Mouse (Mus musculus) liver, embryonic 16.5 days (tissue): ENCODE measurements at regions not wholly inside any gene's neighbourhood (a gene's known extent, or its start where the extent isn't known, plus 50 kb on each side); places are given as distances from the start of the nearest gene placed in this dataset.
A peak's percentile ranks its signal among the peaks of the same experiment; 100 is the strongest.

ENCODE experiments used
- ATAC-seq: fragments of 200-750 bp; cut with Nextera tagmentation; 2 replicates; pipeline ENCODE4 v1.8.0; 2017; ENCODE audit warnings: low read depth, mild to moderate bottlenecking, moderate number of reproducible peaks, moderate library complexity
- H3K27ac ChIP-seq: fragments of 300-500 bp; sonication (generic); 2 replicates; pipeline ENCODE4 v1.5.1; 2014; ENCODE audit warnings: mild to moderate bottlenecking, low read length
- H3K27me3 ChIP-seq: fragments of 300-500 bp; sonication (generic); 2 replicates; pipeline ENCODE4 v1.6.1; 2014; ENCODE audit warnings: low read depth, low read length, mixed read lengths; ENCODE audit not compliant: control insufficient read depth, insufficient read depth
- H3K36me3 ChIP-seq: fragments of 300-500 bp; sonication (generic); 2 replicates; pipeline ENCODE4 v1.6.1; 2014; ENCODE audit warnings: mild to moderate bottlenecking; ENCODE audit not compliant: control insufficient read depth, insufficient read depth
- H3K4me1 ChIP-seq: fragments of 300-500 bp; sonication (generic); 2 replicates; pipeline ENCODE4 v1.6.1; 2014; ENCODE audit warnings: low read depth, low read length, mixed read lengths; ENCODE audit not compliant: control insufficient read depth
- H3K4me2 ChIP-seq: fragments of 300-500 bp; sonication (generic); 2 replicates; pipeline ENCODE4 v1.6.1; 2014; ENCODE audit warnings: low read depth, low read length, mixed read lengths
- H3K4me3 ChIP-seq: fragments of 300-500 bp; sonication (generic); 2 replicates; pipeline ENCODE4 v1.5.1; 2014; ENCODE audit warnings: low read depth, mild to moderate bottlenecking, low read length
- H3K9ac ChIP-seq: fragments of 300-500 bp; sonication (generic); 2 replicates; pipeline ENCODE4 v1.6.1; 2014; ENCODE audit warnings: low read depth, low read length
- H3K9me3 ChIP-seq: fragments of 300-500 bp; sonication (generic); replicated peaks from 2 replicates; pipeline ENCODE4 v1.6.1; 2016; ENCODE audit warnings: low read length; ENCODE audit not compliant: control insufficient read depth
- WGBS: fragments of 180-500 bp; shearing (Covaris S2); extraction: QIAGEN DNeasy Blood & Tissue Kit; methylation state at CpG from one replicate; pipeline ENCODE4 v1.1.7; 2014; ENCODE audit not compliant: insufficient replicate concordance; 5-methylcytosine and 5-hydroxymethylcytosine counted together

DNA sequence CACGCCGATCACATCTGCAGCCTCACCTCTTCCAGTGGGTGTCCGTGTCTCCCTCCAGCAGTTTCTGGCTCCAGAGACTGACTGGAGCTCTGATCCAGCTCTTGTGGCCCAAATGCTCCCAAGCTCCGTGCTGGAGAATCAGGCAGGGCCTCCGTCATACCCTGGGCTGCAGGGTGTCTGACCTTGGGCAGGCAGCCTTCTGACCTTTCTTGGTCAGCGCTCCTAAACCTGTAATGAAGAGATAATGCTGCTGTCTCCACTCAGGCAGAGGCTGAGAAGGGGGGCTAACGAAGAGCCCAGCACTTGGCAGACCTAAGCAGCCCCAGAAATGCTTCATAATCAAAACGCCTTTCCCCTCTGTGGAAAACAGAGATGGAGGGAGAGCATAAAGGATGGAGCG is 89.9 kb upstream of the Mef2a start:
- Histone ChIP-seq H3K9ac (no peak overlapping the region), H3K4me1 (peaks cover 4% of the 10 kb centered on the region)

DNA sequence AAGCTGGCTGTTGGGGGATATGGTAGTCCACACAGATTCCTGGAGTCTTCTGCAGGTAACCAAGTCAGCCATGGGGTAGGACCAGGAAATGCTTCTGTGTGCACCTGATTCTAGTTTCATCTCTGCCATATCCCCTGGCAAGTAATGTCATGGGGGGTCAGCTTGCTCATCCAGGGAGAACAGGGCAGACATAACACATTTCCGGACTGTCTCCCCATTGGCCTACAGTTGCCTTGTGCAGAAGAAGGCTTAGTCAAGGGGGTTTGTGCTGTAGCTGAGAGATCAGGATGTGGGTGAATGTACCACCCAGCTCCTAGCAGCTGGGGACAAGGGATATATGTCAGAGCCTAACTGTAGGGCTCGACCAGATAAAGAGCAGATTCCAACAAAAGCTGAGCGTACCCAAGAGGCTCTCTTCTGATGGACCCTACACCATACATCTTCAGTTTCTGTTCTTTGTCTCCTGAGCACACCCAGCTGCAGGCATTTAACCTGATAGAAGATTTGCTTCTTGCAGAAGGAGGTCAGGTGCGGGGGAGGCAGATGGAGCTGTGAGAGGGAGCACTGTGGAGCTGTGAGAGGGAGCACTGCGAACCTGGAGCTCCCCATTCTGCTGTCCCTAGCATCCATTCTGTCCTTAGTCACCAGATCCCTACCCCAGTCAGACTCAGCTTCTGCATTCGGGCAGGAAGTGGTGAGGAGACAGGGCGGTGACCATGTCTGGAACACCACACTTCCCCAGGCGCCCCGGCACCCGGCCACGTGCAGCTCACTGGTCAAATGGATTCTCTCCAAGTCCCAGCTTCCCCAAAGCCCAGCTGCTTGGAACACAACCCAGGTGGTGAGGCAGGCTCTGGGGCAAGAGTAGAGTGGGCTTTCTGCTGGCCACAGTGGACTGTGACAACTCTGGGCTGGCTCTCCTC is 88.9 kb upstream of the Mef2a start:
- 19% methylated on average over 11 of the region's 11 CpGs for WGBS
- Histone ChIP-seq H3K4me2 (no peak overlapping the region), H3K4me3 (no peak overlapping the region), H3K4me1 (peaks cover 4% of the 10 kb centered on the region), H3K9me3 (no peaks in the 10 kb centered on the region), H3K36me3 (no peaks in the 10 kb centered on the region), H3K27me3 (no peaks in the 10 kb centered on the region), H3K27ac (no peak overlapping the region), H3K9ac (no peak overlapping the region)
- peak; percentile 58 for ATAC-seq

More for the DNA sequence above, 89.9 kb upstream of the Mef2a start:
- H3K27me3 ChIP-seq, result no peaks in the 10 kb centered on the region
- H3K9me3 ChIP-seq, result no peaks in the 10 kb centered on the region
- no peak overlapping the region for H3K27ac ChIP-seq
- no peak overlapping the region for H3K4me2 ChIP-seq
- 33% methylated on average over 9 of the region's 9 CpGs for WGBS
- no peak for ATAC-seq
- no peak overlapping the region for H3K4me3 ChIP-seq
- no peaks in the 10 kb centered on the region for H3K36me3 ChIP-seq

DNA sequence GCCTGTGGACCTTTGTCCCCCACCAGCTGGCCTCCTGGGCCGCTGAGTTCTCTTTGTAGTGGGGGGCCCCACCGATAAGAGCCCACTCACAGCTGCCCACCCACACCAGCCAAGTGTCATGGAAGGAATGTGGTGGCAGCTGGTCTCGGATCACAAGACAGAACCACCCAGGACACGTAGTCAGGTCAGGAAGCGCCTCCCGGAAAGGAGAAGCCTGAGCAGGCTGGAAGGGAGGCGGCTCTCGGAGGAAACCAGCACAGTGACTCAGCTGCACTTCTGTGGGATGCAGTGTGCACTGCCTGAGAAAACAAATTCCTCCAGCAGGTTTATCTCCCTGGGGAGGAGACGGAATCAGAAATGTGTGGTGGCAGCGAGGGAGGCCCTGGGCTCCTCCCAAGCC is 87.2 kb upstream of the Mef2a start:
- no peak overlapping the region for H3K4me2 ChIP-seq
- 0 out of 2 replicates have a peak, but pooled peaks have one; percentile 17 for ATAC-seq
- H3K4me3 ChIP-seq, result no peak overlapping the region
- 19% methylated on average over 10 of the region's 10 CpGs for WGBS
- H3K27me3 ChIP-seq, result no peaks in the 10 kb centered on the region
- H3K27ac ChIP-seq, result no peak overlapping the region
- no peaks in the 10 kb centered on the region for H3K9me3 ChIP-seq
- peaks cover 4% of the 10 kb centered on the region for H3K4me1 ChIP-seq
- no peak overlapping the region for H3K9ac ChIP-seq
- no peaks in the 10 kb centered on the region for H3K36me3 ChIP-seq

DNA sequence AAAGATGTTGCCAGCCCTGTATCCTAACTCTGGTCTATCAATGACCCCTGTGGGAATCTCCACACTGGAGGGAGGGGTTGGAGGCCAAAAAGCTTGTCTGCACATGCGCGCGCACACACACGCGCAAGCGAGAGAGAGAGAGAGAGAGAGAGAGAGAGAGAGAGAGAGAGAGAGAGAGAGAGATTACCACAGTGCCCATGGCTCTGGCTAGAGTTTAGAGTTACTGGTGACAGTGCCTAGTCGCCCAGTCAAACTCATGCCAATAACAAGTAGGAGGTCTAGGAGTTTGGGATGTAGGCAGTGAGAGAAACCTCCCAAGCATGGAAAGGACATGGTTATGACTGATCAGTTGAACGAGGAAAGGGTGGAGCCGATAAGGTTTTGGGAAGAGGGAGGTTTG is 86.6 kb upstream of the Mef2a start:
- WGBS, result 77% methylated on average over 9 of the region's 9 CpGs
- ATAC-seq, result no peak
- H3K4me2 ChIP-seq, result no peak overlapping the region

DNA sequence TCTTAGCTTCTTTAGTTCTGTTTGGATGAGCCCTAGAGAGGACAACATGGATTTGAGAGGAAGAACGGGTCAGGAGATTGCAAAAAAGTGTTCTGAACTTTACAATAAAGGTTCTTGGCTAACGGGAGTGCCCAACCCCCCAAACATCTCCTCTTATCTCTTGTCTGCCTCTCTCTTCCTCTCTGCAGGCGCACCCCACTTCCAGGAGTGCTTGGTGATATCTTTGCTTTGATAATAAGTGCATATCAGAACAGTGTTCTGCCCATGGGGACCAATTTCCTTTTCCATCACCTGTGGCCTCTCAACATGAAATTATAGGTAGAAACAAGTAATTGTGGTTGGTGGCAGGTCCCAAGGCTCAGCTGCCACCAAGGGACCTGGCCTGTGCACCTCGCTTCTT is 86.0 kb upstream of the Mef2a start:
- Histone ChIP-seq H3K4me3 (no peak overlapping the region), H3K9me3 (no peaks in the 10 kb centered on the region), H3K4me1 (peaks cover 4% of the 10 kb centered on the region), H3K4me2 (no peak overlapping the region), H3K9ac (no peak overlapping the region), H3K36me3 (no peaks in the 10 kb centered on the region), H3K27me3 (no peaks in the 10 kb centered on the region), H3K27ac (no peak overlapping the region)
- ATAC-seq, result no peak
- 23% methylated on average over 4 of the region's 4 CpGs for WGBS

More for the DNA sequence above, 86.6 kb upstream of the Mef2a start:
- H3K27ac ChIP-seq, result no peak overlapping the region
- H3K4me1 ChIP-seq, result peaks cover 4% of the 10 kb centered on the region
- no peak overlapping the region for H3K4me3 ChIP-seq
- no peaks in the 10 kb centered on the region for H3K27me3 ChIP-seq
- no peaks in the 10 kb centered on the region for H3K9me3 ChIP-seq
- no peak overlapping the region for H3K9ac ChIP-seq
- no peaks in the 10 kb centered on the region for H3K36me3 ChIP-seq

DNA sequence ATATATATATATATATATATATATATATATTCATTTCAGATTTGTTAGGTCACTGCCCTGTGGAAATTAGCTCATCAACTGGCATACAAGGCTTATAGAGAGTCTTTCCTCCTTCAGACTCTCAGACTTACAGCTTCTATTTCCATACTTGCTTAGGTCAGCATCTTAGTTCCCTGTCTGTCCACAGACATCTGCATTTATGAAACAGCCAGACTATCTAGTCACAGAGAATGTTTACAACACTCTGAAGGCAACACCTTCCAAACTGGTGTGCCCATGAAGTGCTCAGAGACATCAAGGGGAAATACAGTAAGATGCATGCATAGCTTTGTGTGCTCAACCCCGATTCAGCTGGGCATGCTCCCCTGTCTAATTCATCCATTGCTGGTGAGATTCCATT is 85.2 kb upstream of the Mef2a start:
- H3K4me2 ChIP-seq, result no peak overlapping the region
- no peak for ATAC-seq
- 62% methylated on average over 1 of the region's 1 CpGs for WGBS
- no peak overlapping the region for H3K9ac ChIP-seq
- H3K9me3 ChIP-seq, result no peaks in the 10 kb centered on the region
- H3K4me3 ChIP-seq, result no peak overlapping the region
- no peaks in the 10 kb centered on the region for H3K27me3 ChIP-seq
- H3K4me1 ChIP-seq, result peaks cover 4% of the 10 kb centered on the region
- H3K27ac ChIP-seq, result no peak overlapping the region
- H3K36me3 ChIP-seq, result no peaks in the 10 kb centered on the region

DNA sequence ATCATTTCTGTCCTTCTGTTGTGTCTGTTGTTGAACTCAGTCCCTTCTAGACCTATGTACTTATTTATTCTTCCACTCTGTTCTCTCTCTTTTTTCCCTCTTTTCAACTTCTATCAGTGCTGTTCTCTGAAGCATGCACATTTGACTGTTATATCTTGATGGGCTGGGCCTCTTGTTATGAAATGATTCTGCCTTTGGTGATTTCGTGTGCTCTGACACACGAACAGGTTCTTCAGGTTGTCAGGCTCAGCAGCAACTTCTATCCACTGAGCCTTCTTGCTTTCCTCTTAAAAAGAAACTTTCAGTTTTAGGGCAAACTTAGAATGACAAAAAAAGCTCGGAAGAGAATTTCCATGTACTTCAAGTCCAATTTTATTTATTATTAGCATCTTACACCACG is 83.4 kb upstream of the Mef2a start:
- no peak overlapping the region for H3K4me2 ChIP-seq
- ATAC-seq, result no peak
- H3K36me3 ChIP-seq, result no peaks in the 10 kb centered on the region
- H3K4me3 ChIP-seq, result no peak overlapping the region
- no peaks in the 10 kb centered on the region for H3K4me1 ChIP-seq
- no peaks in the 10 kb centered on the region for H3K27me3 ChIP-seq
- H3K9ac ChIP-seq, result no peak overlapping the region
- WGBS, result 59% methylated on average over 4 of the region's 4 CpGs
- H3K9me3 ChIP-seq, result no peaks in the 10 kb centered on the region
- H3K27ac ChIP-seq, result no peak overlapping the region

DNA sequence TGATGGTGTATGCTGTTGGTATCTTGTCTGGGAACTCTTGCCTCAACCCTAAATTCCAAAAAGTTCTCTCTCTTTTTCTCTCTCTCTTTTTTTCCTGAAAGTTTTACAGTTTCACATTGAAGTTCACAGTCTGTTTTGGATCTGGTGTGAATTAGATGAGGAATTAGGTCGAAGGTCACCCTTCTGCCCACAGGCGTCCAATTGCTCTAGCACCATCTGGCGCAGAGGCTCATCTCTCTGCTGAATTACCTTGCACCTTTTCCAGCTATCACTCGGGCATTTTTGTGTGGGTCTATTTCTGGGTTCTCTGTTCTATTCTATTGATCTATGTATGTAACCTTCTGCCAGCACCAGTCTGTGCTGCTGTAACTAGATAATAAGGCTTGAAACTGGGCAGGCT is 81.8 kb upstream of the Mef2a start:
- no peak overlapping the region for H3K4me3 ChIP-seq
- WGBS, result 49% methylated on average over 4 of the region's 4 CpGs
- no peaks in the 10 kb centered on the region for H3K4me1 ChIP-seq
- H3K9ac ChIP-seq, result no peak overlapping the region
- no peak overlapping the region for H3K4me2 ChIP-seq
- no peak overlapping the region for H3K27ac ChIP-seq
- ATAC-seq, result no peak
- no peaks in the 10 kb centered on the region for H3K36me3 ChIP-seq
- H3K27me3 ChIP-seq, result no peaks in the 10 kb centered on the region
- H3K9me3 ChIP-seq, result no peaks in the 10 kb centered on the region

DNA sequence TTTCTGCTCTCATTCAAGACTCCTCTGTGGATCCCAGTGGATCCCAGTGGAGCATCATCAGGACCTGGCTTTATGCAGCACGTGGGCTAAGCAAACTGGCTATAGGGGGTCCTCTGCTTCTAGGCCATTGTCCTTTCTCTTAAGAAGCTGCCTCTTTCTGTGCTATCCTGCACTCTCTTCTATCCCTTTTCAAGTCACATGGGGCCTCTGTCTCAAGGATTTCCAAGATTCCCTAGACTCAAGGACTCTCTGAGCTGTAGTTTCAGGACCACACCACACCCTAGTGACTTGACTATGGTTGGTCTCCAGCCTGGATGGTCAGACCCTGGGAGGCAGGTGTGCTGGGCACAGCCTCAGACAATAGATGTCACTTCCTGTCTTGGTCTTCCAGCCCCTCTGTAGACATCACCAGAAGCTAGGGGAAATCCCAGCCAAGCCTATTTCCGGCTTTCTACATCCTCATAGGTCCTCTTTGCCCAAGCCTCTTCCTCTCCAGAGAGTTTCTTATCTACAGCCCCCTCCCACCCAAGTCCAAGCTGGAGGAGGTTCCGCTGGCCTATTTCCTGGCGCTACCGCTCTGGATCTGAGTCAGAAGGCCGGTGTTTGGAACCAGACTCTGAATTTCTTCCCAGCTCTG is 78.6 kb upstream of the Mef2a start:
- no peaks in the 10 kb centered on the region for H3K9me3 ChIP-seq
- no peaks in the 10 kb centered on the region for H3K27me3 ChIP-seq
- no peak overlapping the region for H3K4me3 ChIP-seq
- no peak; the same call in 1 of the 2 replicates for ATAC-seq
- no peaks in the 10 kb centered on the region for H3K4me1 ChIP-seq
- H3K27ac ChIP-seq, result no peak overlapping the region
- no peak overlapping the region for H3K4me2 ChIP-seq
- H3K9ac ChIP-seq, result no peak overlapping the region
- no peaks in the 10 kb centered on the region for H3K36me3 ChIP-seq
- WGBS, result 42% methylated on average over 6 of the region's 6 CpGs
